Mouse (Mus musculus) kidney, embryonic 14.5 days (tissue): ENCODE measurements around the gene Adipor1. TPM values are rescaled to one million over a fixed set of nuclear protein-coding genes. Genes with fewer than 3 reads are reported as not detected.

Experiments used
- ATAC-seq: fragments of 200-750 bp; cut with Nextera tagmentation; 2 replicates; pipeline ENCODE4 v1.8.0; 2017; ENCODE audit warnings: moderate number of reproducible peaks, mild to moderate bottlenecking, moderate TSS enrichment, moderate library complexity; ENCODE audit not compliant: low FRiP score, low TSS enrichment
- H3K27ac ChIP-seq: fragments of 300-500 bp; sonication (generic); 2 replicates; pipeline ENCODE4 v1.5.1; 2014; ENCODE audit warnings: low read depth, mild to moderate bottlenecking, low read length, moderate library complexity, mixed read lengths
- H3K27me3 ChIP-seq: fragments of 300-500 bp; sonication (generic); 2 replicates; pipeline ENCODE4 v1.6.1; 2014; ENCODE audit warnings: mild to moderate bottlenecking, low read length; ENCODE audit not compliant: control insufficient read depth, insufficient read depth
- H3K36me3 ChIP-seq: fragments of 300-500 bp; sonication (generic); 2 replicates; pipeline ENCODE4 v1.6.1; 2014; ENCODE audit warnings: low read length, mixed read lengths; ENCODE audit not compliant: control insufficient read depth, insufficient read depth
- H3K4me1 ChIP-seq: fragments of 300-500 bp; sonication (generic); 2 replicates; pipeline ENCODE4 v1.6.1; 2014; ENCODE audit warnings: low read length, mixed read lengths; ENCODE audit not compliant: control insufficient read depth, insufficient read depth
- H3K4me2 ChIP-seq: fragments of 300-500 bp; sonication (generic); replicated peaks from 2 replicates; pipeline ENCODE4 v1.6.1; 2014; ENCODE audit warnings: low read depth, mild to moderate bottlenecking, low read length
- H3K4me3 ChIP-seq: fragments of 300-500 bp; sonication (generic); 2 replicates; pipeline ENCODE4 v1.5.1; 2014; ENCODE audit warnings: mild to moderate bottlenecking, low read length
- H3K9ac ChIP-seq: fragments of 300-500 bp; sonication (generic); 2 replicates; pipeline ENCODE4 v1.6.1; 2014; ENCODE audit warnings: low read depth, mild to moderate bottlenecking, low read length, moderate library complexity
- H3K9me3 ChIP-seq: fragments of 300-500 bp; sonication (generic); 2 replicates; pipeline ENCODE4 v1.6.1; 2016; ENCODE audit warnings: low read length; ENCODE audit not compliant: control insufficient read depth
- WGBS: fragments of 180-500 bp; shearing (Covaris S2); extraction: QIAGEN DNeasy Blood & Tissue Kit; methylation state at CpG from one replicate; pipeline ENCODE4 v1.1.7; 2014; 5-methylcytosine and 5-hydroxymethylcytosine counted together
- polyA plus RNA-seq: library from polyadenylated mRNA; unstranded; fragments of >200 nt; fragmentation: Nextera tagmentation; extraction: Ambion mirVana; gene quantifications from 2 replicates; pipeline ENCODE4 v1.2.1, GENCODE M21; 2014

Adipor1 gene
- polyA plus RNA-seq, 1 experiment from 2014 or later: 91.3 TPM

DNA sequence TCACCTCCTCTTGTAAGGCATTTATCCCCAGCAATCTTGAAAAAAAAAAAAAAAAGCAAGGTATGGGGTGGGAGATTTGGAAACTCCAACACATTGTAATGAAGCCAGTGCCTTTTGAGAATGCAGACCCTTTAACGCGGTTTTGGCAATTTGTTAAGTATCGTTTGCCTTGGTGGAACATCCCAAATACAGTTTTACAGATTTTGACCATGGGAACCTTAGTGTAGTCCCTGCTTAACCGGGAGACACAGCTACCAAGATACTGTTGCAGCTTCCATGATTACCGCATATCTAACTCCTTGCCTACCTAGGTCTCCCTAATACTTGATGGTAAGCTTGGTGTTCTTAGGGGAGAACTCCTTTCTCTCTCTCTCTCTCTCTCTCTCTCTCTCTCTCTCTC, 40.9 kb downstream of the Adipor1 start:
- Histone ChIP-seq H3K4me3 (peak overlapping the region; percentile 98), H3K9ac (peak overlapping the region; percentile 92), H3K9me3 (no peaks in the 10 kb centered on the region), H3K36me3 (peaks cover 16% of the 10 kb centered on the region), H3K4me1 (peaks cover 8% of the 10 kb centered on the region; the same call in 1 of the 2 replicates), H3K27ac (no peak overlapping the region), H3K27me3 (no peaks in the 10 kb centered on the region), H3K4me2 (peak overlapping the region; percentile 86)
- no peak for ATAC-seq
- 21% methylated on average over 5 of the region's 5 CpGs for WGBS

DNA sequence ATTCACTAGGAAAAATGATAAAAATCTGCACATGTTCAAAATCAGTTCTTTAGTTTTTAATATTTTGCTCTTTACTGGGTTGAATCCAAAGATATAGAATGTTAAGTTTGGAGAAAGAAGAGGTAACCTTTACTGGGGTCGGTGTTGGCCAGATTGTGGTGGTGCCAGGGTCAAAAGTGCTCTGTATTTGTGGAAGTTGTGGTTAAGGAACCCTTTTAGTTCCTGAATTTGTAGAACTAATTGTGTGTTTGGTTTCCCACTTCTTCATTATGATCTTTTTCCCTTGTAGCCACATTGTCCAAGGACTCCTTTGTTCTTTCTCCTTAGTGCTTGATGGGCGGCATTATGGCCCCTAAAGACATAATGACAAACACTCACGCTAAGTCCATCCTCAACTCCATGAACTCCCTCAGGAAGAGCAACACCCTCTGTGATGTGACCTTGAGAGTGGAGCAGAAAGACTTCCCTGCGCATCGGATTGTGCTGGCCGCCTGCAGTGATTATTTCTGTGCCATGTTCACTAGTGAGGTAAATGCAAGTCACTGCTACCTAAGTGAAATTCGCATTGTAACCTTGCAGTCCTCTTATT, 43.1 kb downstream of the Adipor1 start:
- Histone ChIP-seq H3K36me3 (peaks cover 29% of the 10 kb centered on the region), H3K27ac (no peak overlapping the region), H3K4me2 (no peak overlapping the region), H3K4me1 (peaks cover 8% of the 10 kb centered on the region; the same call in 1 of the 2 replicates), H3K9me3 (no peaks in the 10 kb centered on the region), H3K9ac (no peak overlapping the region), H3K27me3 (no peaks in the 10 kb centered on the region), H3K4me3 (no peak overlapping the region)
- ATAC-seq: no peak
- 88% methylated on average over 7 of the region's 7 CpGs for WGBS

DNA sequence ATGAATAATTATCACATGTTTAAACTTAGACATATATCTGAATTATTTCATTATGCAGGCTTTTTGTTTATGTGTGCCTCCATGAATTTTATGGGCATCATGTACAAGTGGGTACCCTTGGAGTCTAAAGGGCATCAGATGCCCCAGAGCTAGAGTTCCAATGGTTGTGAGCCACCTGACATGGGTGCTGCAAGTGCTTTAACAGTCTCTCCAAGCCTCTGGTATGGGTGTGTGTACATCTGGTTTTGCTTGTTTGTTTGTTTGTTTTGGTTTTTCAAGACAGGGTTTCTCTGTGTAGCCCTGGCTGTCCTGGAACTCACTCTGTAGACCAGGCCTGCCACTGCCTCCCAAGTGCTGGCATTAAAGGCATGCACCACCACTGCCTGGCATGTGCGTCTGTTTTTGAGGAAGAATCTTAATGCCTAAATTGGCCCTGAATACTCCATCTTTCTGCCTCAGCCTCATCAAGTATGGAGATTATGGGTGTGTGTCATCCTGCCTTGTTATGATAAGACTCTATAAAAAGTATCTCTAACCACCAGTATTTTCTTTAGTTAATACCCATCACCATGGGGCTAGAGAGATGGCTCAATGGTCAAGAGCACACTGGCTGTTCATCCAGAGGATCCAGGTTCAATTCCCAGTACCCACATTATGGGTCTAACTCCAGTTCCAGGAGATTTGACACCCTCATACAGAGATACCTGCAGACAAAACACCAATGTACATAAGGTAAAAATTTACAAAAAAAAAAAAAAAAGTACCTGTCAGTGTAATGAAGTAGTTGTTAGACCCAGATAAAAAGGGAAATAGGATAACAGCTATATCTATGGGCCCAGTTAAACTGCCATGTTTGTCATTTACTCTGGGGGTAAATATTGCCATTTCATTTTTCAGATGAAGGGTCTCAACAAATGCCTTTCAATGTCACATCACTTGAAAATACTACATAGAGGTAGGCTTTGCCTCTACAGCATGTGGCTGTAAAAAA, 45.4 kb downstream of the Adipor1 start:
- no peak for ATAC-seq
- Histone ChIP-seq H3K4me3 (no peak overlapping the region), H3K9me3 (no peaks in the 10 kb centered on the region), H3K4me2 (no peak overlapping the region), H3K4me1 (peaks cover 5% of the 10 kb centered on the region; the same call in 1 of the 2 replicates), H3K27me3 (no peaks in the 10 kb centered on the region), H3K36me3 (peaks cover 47% of the 10 kb centered on the region), H3K9ac (no peak overlapping the region), H3K27ac (no peak overlapping the region)
- 96% methylated on average over 1 of the region's 1 CpGs for WGBS

Other genes starting within 250 kb of the Adipor1 start
- 0.57 and 1.6 TPM in 2 replicates for gene Chil1, start 233.2 kb upstream of the Adipor1 start, polyA plus RNA-seq
- gene Mybph, start 221.9 kb upstream of the Adipor1 start, polyA plus RNA-seq: 0.27 and 0.36 TPM in 2 replicates
- 3.2 TPM in 2 replicates for gene Adora1, start 179.9 kb upstream of the Adipor1 start, polyA plus RNA-seq
- gene Myog, start 125.4 kb upstream of the Adipor1 start, polyA plus RNA-seq: 0.97 and 1.4 TPM in 2 replicates
- 1.6 and 2.7 TPM in 2 replicates for gene Ppfia4, start 82.5 kb upstream of the Adipor1 start, polyA plus RNA-seq
- 57.0 and 91.3 TPM in 2 replicates for gene Tmem183a, start 53.4 kb upstream of the Adipor1 start, polyA plus RNA-seq
- not detected in 2 replicates for gene 4933406M09Rik, start 29.4 kb upstream of the Adipor1 start, polyA plus RNA-seq
- gene Cyb5r1, start 9.8 kb upstream of the Adipor1 start, polyA plus RNA-seq: 28.4 and 36.7 TPM in 2 replicates
- 17.3 and 27.8 TPM in 2 replicates for gene Klhl12, start 40.2 kb downstream of the Adipor1 start, polyA plus RNA-seq
- 38.0 and 46.3 TPM in 2 replicates for gene Rabif, start 79.3 kb downstream of the Adipor1 start, polyA plus RNA-seq
- gene Mgat4e, start 134.3 kb downstream of the Adipor1 start, polyA plus RNA-seq: not detected in 2 replicates
- gene Kdm5b, start 144.8 kb downstream of the Adipor1 start, polyA plus RNA-seq: 42.3 and 75.9 TPM in 2 replicates
- gene Syt2, start 231.3 kb downstream of the Adipor1 start, polyA plus RNA-seq: 1.2 and 1.3 TPM in 2 replicates